ENCODE assay signal across 8 mouse cellular contexts in genomic region chr2:167101743-167102441, GRCm38 (mm10). TPM values are rescaled to one million over a fixed set of nuclear protein-coding genes. Genes with fewer than 3 reads are reported as not detected.
DNase-seq lines count a peak whose midpoint lies in the region; ATAC-seq and TF ChIP-seq lines count a peak whose summit lies in the region.

No protein-coding gene starts in this region.

- no peaks in the 10 kb centered on the region for H3K9me3 ChIP-seq in heart, postnatal 0 days (replicated peaks; ENCODE audit: control insufficient read depth, low read length)
- H3K9me3 ChIP-seq in hindbrain, embryonic 13.5 days: peaks cover 7% of the 10 kb centered on the region; the same call in 1 of the 2 replicates
- H3K9me3 ChIP-seq in forebrain, embryonic 10.5 days: peaks cover under 1% of the 10 kb centered on the region; the same call in 1 of the 2 replicates

- no peaks in the 10 kb centered on the region for H3K4me1 ChIP-seq in heart, postnatal 0 days (ENCODE audit: control insufficient read depth, insufficient read depth)
- H3K4me1 ChIP-seq in hindbrain, embryonic 13.5 days (replicated peaks): no peaks in the 10 kb centered on the region; the same call in 1 of the 2 replicates
- no peaks in the 10 kb centered on the region for H3K4me1 ChIP-seq in forebrain, embryonic 10.5 days

- peak overlapping the region; percentile 20; the same call in 1 of the 2 replicates for H3K4me2 ChIP-seq in heart, postnatal 0 days (ENCODE audit: low read depth, low read length)
- no peak overlapping the region for H3K4me2 ChIP-seq in hindbrain, embryonic 13.5 days

- ATAC-seq in heart, postnatal 0 days (ENCODE audit: insufficient read depth, low read depth): no peak; the same call in 1 of the 2 replicates
- no peak for ATAC-seq in hindbrain, embryonic 13.5 days (ENCODE audit: low FRiP score)

- no peak overlapping the region for H3K9ac ChIP-seq in heart, postnatal 0 days (replicated peaks; ENCODE audit: low read depth, low read length)
- H3K9ac ChIP-seq in hindbrain, embryonic 13.5 days: no peak overlapping the region

- H3K27me3 ChIP-seq in heart, postnatal 0 days (ENCODE audit: control insufficient read depth, insufficient read depth, low read length): no peaks in the 10 kb centered on the region
- H3K27me3 ChIP-seq in hindbrain, embryonic 13.5 days: no peaks in the 10 kb centered on the region
- H3K27me3 ChIP-seq in forebrain, embryonic 10.5 days (ENCODE audit: poor library complexity, severe bottlenecking): no peaks in the 10 kb centered on the region

- no peak overlapping the region for H3K27ac ChIP-seq in heart, postnatal 0 days (ENCODE audit: low read depth)
- no peak overlapping the region for H3K27ac ChIP-seq in hindbrain, embryonic 13.5 days
- no peak overlapping the region for H3K27ac ChIP-seq in forebrain, embryonic 10.5 days

- 50% methylated on average over 17 of the region's 17 CpGs for WGBS in heart, postnatal 0 days
- 80% methylated on average over 17 of the region's 17 CpGs for WGBS in hindbrain, embryonic 13.5 days
- 83% methylated on average over 17 of the region's 17 CpGs for WGBS in forebrain, embryonic 10.5 days

- no peak overlapping the region for H3K4me3 ChIP-seq in heart, postnatal 0 days (ENCODE audit: low read depth, low read length)
- H3K4me3 ChIP-seq in hindbrain, embryonic 13.5 days: no peak overlapping the region
- no peak overlapping the region for H3K4me3 ChIP-seq in forebrain, embryonic 10.5 days

- no peak for TF ChIP-seq EP300 in heart, postnatal 0 days (IDR thresholded peaks at IDR 0.05; ENCODE audit: low read depth)

- TF ChIP-seq CTCF in heart, postnatal 0 days (IDR thresholded peaks at IDR 0.05; ENCODE audit: low read depth): no peak

- peak; percentile 22 for DNase-seq in ovary, postnatal 36 days (ENCODE audit: low spot score)
- no peak for DNase-seq in ovary, adult 18-20 months (ENCODE audit: low spot score)
- DNase-seq in heart, postnatal 0 days (ENCODE audit: low spot score): no peak
- DNase-seq in lung, postnatal 25 days (ENCODE audit: low spot score): peak; percentile 63
- peak; percentile 83 for DNase-seq in thymus, postnatal 25 days
- DNase-seq in embryo, embryonic 11 days: no peak
- no peak for DNase-seq in forebrain, embryonic 10.5 days (ENCODE audit: extremely low spot score, low spot score)

- 0 out of 2 replicates have a peak, but pooled peaks cover 9% of the 10 kb centered on the region for H3K36me3 ChIP-seq in heart, postnatal 0 days (replicated peaks; ENCODE audit: control insufficient read depth, insufficient read depth, low read length)
- peaks cover 18% of the 10 kb centered on the region for H3K36me3 ChIP-seq in hindbrain, embryonic 13.5 days
- peaks cover 18% of the 10 kb centered on the region for H3K36me3 ChIP-seq in forebrain, embryonic 10.5 days (replicated peaks)

RNA-seq across cellular contexts. Expression of gene Znfx1, which starts 39.1 kb away (rescaled TPM):
- 25.0 and 35.4 TPM in 2 replicates for total RNA-seq in heart, postnatal 0 days (2014; rRNA removed; ENCODE audit: low replicate concordance)
- 6.0 and 6.9 TPM in 2 replicates for polyA plus RNA-seq in heart, postnatal 0 days (2015; fragmentation: Nextera tagmentation; extraction: Ambion mirVana)
- polyA plus RNA-seq in hindbrain, embryonic 13.5 days (2015; fragmentation: Nextera tagmentation; extraction: Ambion mirVana): 6.5 and 7.8 TPM in 2 replicates
- polyA plus RNA-seq in forebrain, embryonic 10.5 days (2016; fragmentation: Nextera tagmentation; extraction: Ambion mirVana): 5.2 and 5.3 TPM in 2 replicates

Comparison
In these comparisons a context has a peak if more than half of its experiments do, and no peak if none do; other contexts are left out.
1. DNase-seq: peak in ovary, postnatal 36 days (single experiment), lung, postnatal 25 days (single experiment) and thymus, postnatal 25 days (single experiment); none in ovary, adult 18-20 months (single experiment), heart, postnatal 0 days (single experiment), embryo, embryonic 11 days (single experiment) and forebrain, embryonic 10.5 days (single experiment).